Mouse (Mus musculus) forebrain, embryonic 14.5 days (tissue): ENCODE measurements at regions not wholly inside any gene's neighbourhood (a gene's known extent, or its start where the extent isn't known, plus 50 kb on each side); places are given as distances from the start of the nearest gene placed in this dataset.

Experiments
- ATAC-seq: fragments of 200-750 bp; cut with Nextera tagmentation; 2 replicates; pipeline ENCODE4 v1.8.0; 2017; ENCODE audit warnings: mild to moderate bottlenecking, moderate library complexity
- DNase-seq: peaks from one replicate; pipeline ENCODE4 v3.0.0-alpha.2; 2015; ENCODE audit warnings: low spot score
- H3K27ac ChIP-seq: fragments of 300-500 bp; sonication (generic); 2 replicates; pipeline ENCODE4 v1.5.1; 2014; ENCODE audit warnings: low read depth, mild to moderate bottlenecking, control low read depth, low read length, moderate library complexity
- H3K27me3 ChIP-seq: fragments of 300-500 bp; sonication (generic); replicated peaks from 2 replicates; pipeline ENCODE4 v1.6.1; 2014; ENCODE audit warnings: low read length, control low read depth, mixed read lengths; ENCODE audit not compliant: control insufficient read depth, insufficient read depth
- H3K36me3 ChIP-seq: fragments of 300-500 bp; sonication (generic); 2 replicates; pipeline ENCODE4 v1.6.1; 2014; ENCODE audit warnings: low read length, control low read depth; ENCODE audit not compliant: control insufficient read depth, insufficient read depth
- H3K4me1 ChIP-seq: fragments of 300-500 bp; sonication (generic); 2 replicates; pipeline ENCODE4 v1.6.1; 2014; ENCODE audit warnings: antibody characterized with exemption, low read length, control low read depth; ENCODE audit not compliant: control insufficient read depth, insufficient read depth
- H3K4me2 ChIP-seq: fragments of 300-500 bp; sonication (generic); 2 replicates; pipeline ENCODE4 v1.6.1; 2014; ENCODE audit warnings: mild to moderate bottlenecking, control low read depth, low read length
- H3K4me3 ChIP-seq: fragments of 300-500 bp; sonication (generic); 2 replicates; pipeline ENCODE4 v1.5.1; 2014; ENCODE audit warnings: low read depth, low read length, control low read depth
- H3K9ac ChIP-seq: fragments of 300-500 bp; sonication (generic); 2 replicates; pipeline ENCODE4 v1.6.1; 2014; ENCODE audit warnings: mild to moderate bottlenecking, low read length, control low read depth, moderate library complexity
- H3K9me3 ChIP-seq: fragments of 300-500 bp; sonication (generic); replicated peaks from 2 replicates; pipeline ENCODE4 v1.6.1; 2016; ENCODE audit warnings: low read length, control low read depth, mixed read lengths; ENCODE audit not compliant: control insufficient read depth
- WGBS: fragments of 180-500 bp; shearing (Covaris S2); extraction: QIAGEN DNeasy Blood & Tissue Kit; methylation state at CpG from one replicate; pipeline ENCODE4 v1.1.7; 2014; 5-methylcytosine and 5-hydroxymethylcytosine counted together

DNA sequence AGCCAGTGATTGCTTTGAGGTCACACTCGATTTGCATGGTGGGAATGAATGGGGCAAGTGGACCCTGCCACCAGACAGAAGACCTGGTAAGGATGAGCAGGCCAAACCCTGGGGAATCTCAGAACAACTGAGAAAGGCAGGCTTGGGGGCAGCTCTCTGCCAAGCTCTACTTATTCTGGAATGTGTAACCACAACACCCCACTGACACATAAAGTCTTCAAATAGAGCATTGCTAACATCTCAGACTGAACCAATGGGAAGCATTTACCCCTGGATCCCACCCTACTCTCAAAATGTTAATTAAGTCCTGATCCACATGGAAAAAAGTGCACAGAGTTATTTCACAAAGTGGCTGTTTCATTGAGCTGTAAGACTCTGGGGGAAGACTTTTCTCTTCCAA, 878.5 kb downstream of the Fam19a2 start:
- Histone ChIP-seq H3K4me2 (no peak overlapping the region), H3K27ac (no peak overlapping the region), H3K27me3 (no peaks in the 10 kb centered on the region), H3K9me3 (no peaks in the 10 kb centered on the region), H3K9ac (no peak overlapping the region), H3K36me3 (no peaks in the 10 kb centered on the region), H3K4me3 (no peak overlapping the region), H3K4me1 (no peaks in the 10 kb centered on the region)
- ATAC-seq (no peak), DNase-seq (no peak)
- WGBS, result 85% methylated on average over 1 of the region's 1 CpGs

DNA sequence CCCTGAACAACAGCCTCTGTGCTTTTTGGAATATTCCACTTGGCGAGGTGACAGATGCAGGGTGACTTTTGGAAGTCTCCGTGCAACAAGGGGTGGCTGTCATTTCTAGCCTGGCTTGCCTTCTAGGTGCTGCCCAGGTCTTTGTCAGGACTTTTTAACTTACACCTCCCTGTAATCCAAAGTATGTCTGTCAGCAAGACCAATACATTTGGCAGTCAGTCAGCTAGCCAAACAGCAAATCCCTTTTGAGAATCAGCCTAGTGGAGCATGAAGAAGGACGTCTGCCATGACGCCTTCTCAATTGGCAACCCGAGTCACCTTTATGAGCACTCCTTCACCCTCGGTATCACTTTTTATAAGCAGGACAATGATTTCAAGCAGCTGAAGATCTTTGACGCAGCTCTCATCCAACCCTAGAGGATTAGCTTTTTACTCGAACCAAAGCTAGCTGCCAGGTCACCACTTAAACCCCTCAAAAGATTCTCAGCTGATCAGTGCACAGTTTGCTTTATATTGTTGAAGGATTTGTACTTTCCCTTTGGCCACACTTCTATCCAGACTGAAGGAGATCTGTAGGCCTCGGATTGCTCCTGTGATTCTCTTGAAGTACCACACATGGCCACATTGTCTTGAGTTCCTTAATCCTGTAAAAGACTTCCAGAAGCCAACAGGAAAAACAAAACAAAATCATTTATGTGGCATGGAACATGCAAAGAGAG, 883.1 kb downstream of the Fam19a2 start:
- Histone ChIP-seq H3K27me3 (no peaks in the 10 kb centered on the region), H3K27ac (no peak overlapping the region), H3K36me3 (no peaks in the 10 kb centered on the region), H3K4me1 (no peaks in the 10 kb centered on the region), H3K4me3 (no peak overlapping the region), H3K4me2 (no peak overlapping the region), H3K9ac (no peak overlapping the region), H3K9me3 (no peaks in the 10 kb centered on the region)
- DNase-seq (peak; percentile 5), ATAC-seq (no peak)
- WGBS, result 14% methylated on average over 9 of the region's 9 CpGs

DNA sequence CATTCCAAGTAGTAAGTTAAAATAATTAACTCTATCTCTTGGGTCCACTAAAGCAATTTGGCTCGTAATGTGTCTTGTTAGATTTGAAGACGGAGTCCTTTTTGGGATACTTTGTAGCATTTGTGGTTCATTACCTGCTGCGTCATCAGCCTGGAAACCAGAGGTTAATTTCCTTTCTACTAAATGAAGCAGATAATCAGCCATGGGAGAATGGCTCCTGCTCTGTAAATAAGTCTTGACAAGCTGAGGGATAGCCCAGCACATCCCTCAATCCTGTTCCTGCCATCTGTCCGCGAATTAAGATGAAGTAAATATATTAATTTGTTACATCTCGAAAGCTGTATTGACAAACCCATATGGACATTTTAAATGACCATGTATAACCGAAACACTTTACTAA, 899.6 kb downstream of the Fam19a2 start:
- H3K36me3 ChIP-seq, result no peaks in the 10 kb centered on the region
- no peak overlapping the region for H3K9ac ChIP-seq
- WGBS, result 69% methylated on average over 7 of the region's 7 CpGs
- H3K4me3 ChIP-seq, result no peak overlapping the region
- no peak overlapping the region for H3K4me2 ChIP-seq
- no peaks in the 10 kb centered on the region for H3K9me3 ChIP-seq
- DNase-seq (peak; percentile 1), ATAC-seq (no peak)
- no peaks in the 10 kb centered on the region for H3K27me3 ChIP-seq
- no peaks in the 10 kb centered on the region for H3K4me1 ChIP-seq
- no peak overlapping the region for H3K27ac ChIP-seq

DNA sequence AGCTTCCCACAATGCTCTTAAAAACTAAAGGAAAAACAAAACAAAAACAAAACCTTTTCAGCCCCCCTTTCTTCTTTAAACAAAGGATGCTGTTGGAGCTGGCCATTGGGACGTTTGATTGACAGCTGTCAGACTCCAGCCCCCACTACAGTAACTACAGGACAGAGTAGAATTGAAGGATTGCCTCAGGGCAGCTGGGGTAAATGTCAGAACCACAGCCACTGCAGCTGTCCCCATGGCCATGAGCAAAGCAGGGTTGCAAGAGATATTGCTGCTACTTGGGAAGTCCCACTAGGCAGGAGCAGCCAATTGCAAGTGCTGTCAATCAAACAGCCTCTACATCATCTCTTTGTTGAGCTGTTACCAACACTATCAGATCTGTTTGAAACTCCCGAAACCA, 911.8 kb downstream of the Fam19a2 start:
- Histone ChIP-seq H3K9ac (no peak overlapping the region), H3K4me2 (no peak overlapping the region), H3K9me3 (no peaks in the 10 kb centered on the region), H3K27ac (no peak overlapping the region), H3K4me1 (no peaks in the 10 kb centered on the region), H3K4me3 (no peak overlapping the region), H3K36me3 (no peaks in the 10 kb centered on the region), H3K27me3 (no peaks in the 10 kb centered on the region)
- DNase-seq (no peak), ATAC-seq (no peak)
- 79% methylated on average over 2 of the region's 2 CpGs for WGBS

DNA sequence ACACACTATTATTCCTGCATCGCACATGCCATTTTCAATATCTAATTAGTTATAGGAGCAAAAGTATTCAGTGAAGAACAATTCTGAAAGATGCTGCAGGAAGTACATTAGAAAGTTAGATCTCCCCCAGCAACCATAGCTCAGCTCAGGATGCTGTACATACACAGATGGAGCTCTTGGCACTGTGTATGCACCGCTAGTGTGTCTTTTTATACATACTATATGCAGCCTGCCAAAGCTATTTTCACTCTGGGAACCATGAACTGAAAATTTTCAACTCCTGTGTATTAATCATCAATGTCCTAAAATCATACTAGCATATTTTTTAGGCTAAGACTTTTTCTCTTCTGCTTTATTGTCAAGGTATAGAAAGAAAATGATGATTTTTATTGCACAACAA, 944.5 kb downstream of the Fam19a2 start:
- peak; percentile 71 for DNase-seq
- H3K4me1 ChIP-seq, result no peaks in the 10 kb centered on the region
- no peak overlapping the region for H3K27ac ChIP-seq
- no peak overlapping the region for H3K4me2 ChIP-seq
- H3K9ac ChIP-seq, result no peak overlapping the region
- no peaks in the 10 kb centered on the region for H3K36me3 ChIP-seq
- no peaks in the 10 kb centered on the region for H3K27me3 ChIP-seq
- WGBS, result 85% methylated on average over 2 of the region's 2 CpGs
- no peaks in the 10 kb centered on the region for H3K9me3 ChIP-seq
- no peak for ATAC-seq
- H3K4me3 ChIP-seq, result no peak overlapping the region

DNA sequence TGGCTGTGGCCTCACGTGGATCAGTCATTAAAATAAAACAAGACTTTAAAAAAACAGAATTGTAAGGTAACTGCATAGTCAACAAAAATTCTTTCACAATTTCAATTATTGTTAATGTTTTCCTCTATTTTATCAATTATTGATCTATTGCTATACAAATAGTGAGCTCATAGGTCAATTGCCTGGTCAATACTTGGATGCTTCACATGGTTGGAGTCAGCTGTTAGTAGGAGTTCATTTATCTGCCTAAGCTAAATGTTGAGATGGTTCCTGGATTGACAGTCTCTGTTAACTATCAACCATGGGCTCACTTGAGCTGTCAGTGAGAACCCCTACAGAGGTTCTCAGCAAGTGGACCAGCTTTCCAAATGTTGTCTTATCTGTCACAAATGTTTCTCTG, 955.7 kb downstream of the Fam19a2 start:
- Histone ChIP-seq H3K9ac (no peak overlapping the region), H3K27ac (no peak overlapping the region), H3K36me3 (no peaks in the 10 kb centered on the region), H3K27me3 (no peaks in the 10 kb centered on the region), H3K4me3 (no peak overlapping the region), H3K4me2 (no peak overlapping the region), H3K9me3 (no peaks in the 10 kb centered on the region), H3K4me1 (no peaks in the 10 kb centered on the region)
- WGBS, result 94% methylated on average over 1 of the region's 1 CpGs
- ATAC-seq (no peak), DNase-seq (no peak)

DNA sequence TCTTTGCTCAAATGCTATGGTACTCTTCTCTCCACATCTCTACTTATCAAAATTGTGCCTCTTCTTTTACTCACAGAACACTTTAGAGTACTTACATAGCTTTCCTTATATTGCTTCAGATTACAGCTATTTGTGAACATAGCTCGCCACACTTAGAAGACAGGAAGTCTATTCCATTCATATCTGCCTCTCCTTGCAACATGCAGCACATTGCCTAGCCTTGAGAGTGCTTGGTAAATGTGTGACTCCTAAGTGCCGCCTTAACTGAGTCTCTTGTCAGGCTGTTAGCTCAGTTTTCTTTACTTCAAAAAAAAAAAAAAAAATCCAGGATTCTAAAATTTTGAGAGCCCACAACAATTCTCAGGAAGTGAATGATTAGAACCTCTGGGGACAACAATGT, 958.3 kb downstream of the Fam19a2 start:
- ATAC-seq, result no peak
- no peaks in the 10 kb centered on the region for H3K36me3 ChIP-seq

DNA sequence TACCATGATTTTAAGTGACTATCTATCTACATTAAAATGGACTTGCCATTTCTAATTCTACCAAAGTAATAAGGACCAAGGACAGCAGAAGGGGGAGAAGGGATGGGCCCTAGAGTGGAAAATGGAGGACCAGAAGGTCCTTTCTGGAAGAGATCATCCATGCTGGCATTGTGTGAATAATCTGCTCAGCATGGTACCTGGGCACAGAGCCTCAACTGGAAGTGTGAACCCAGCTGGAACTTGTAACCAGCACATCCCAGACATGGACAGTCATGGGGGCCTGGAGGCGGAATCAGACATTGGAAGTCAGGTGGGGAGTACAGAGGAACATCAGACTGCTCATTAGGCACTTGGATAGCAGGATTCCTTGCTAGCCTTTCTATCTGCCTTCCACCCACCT, 963.3 kb downstream of the Fam19a2 start:
- DNase-seq, result no peak
- Histone ChIP-seq H3K9ac (no peak overlapping the region), H3K4me1 (no peaks in the 10 kb centered on the region), H3K27me3 (no peaks in the 10 kb centered on the region), H3K36me3 (no peaks in the 10 kb centered on the region), H3K4me3 (no peak overlapping the region), H3K27ac (no peak overlapping the region), H3K9me3 (no peaks in the 10 kb centered on the region), H3K4me2 (no peak overlapping the region)
- WGBS, result 94% methylated on average over 1 of the region's 1 CpGs
- no peak for ATAC-seq

More for the DNA sequence above, 958.3 kb downstream of the Fam19a2 start:
- DNase-seq, result no peak
- WGBS, result 88% methylated on average over 2 of the region's 2 CpGs
- no peak overlapping the region for H3K9ac ChIP-seq
- H3K27me3 ChIP-seq, result no peaks in the 10 kb centered on the region
- H3K27ac ChIP-seq, result no peak overlapping the region
- H3K9me3 ChIP-seq, result no peaks in the 10 kb centered on the region
- H3K4me3 ChIP-seq, result no peak overlapping the region
- no peak overlapping the region for H3K4me2 ChIP-seq
- no peaks in the 10 kb centered on the region for H3K4me1 ChIP-seq

DNA sequence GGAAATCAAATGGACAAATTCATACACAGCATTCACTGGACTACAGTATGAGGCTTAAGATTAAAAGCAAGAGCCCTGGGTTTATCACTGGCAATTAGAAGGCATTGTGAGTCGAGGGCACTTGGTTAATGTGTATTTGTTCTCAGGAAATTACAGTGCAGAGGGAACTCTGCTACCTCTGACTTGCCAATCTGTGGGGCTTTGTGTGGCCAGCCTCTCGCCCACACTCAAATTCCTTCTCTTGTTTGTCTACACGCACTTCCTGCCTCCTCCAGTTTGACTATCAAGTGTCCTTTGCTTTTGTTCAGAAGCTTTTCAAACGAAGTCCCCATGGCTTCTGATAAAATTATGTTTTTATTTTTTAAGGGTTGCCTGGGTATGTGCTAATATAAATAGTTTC, 985.6 kb downstream of the Fam19a2 start:
- DNase-seq, result peak; percentile 14
- Histone ChIP-seq H3K9ac (no peak overlapping the region), H3K4me3 (no peak overlapping the region), H3K4me1 (no peaks in the 10 kb centered on the region), H3K27me3 (no peaks in the 10 kb centered on the region), H3K36me3 (no peaks in the 10 kb centered on the region), H3K27ac (no peak overlapping the region), H3K4me2 (no peak overlapping the region), H3K9me3 (no peaks in the 10 kb centered on the region)
- ATAC-seq, result peak; percentile 26; the same call in 1 of the 2 replicates
- 26% methylated on average over 4 of the region's 4 CpGs for WGBS
